Mouse (Mus musculus): Measurements from ENCODE around the gene Rabl2.

- TF ChIP-seq CTCF (conservative IDR thresholded peaks at IDR 0.05; ENCODE audit: low read length) (no peak), POU5F1 (IDR thresholded peaks at IDR 0.05; ENCODE audit: borderline replicate concordance, low read length) (no peak)
Measured at GRCm38 (mm10) chr15:89622959-89623625, 31.4 kb upstream of the Rabl2 start.
